In genomic region chr6:135167380-135168311, GRCm38 (mm10) we compare ENCODE assay signal across 8 mouse cellular contexts. TPM values are rescaled to one million over a fixed set of nuclear protein-coding genes. Genes with fewer than 3 reads are reported as not detected.
DNase-seq lines count a peak whose midpoint lies in the region; ATAC-seq and TF ChIP-seq lines count a peak whose summit lies in the region.

No protein-coding gene starts in this region.

- no peaks in the 10 kb centered on the region for H3K27me3 ChIP-seq in intestine, embryonic 16.5 days (replicated peaks; ENCODE audit: control insufficient read depth, insufficient read depth, low read length)
- no peaks in the 10 kb centered on the region for H3K27me3 ChIP-seq in midbrain, embryonic 11.5 days (ENCODE audit: control insufficient read depth, insufficient read depth, low read length)
- H3K27me3 ChIP-seq in small intestine, adult 2 months (ENCODE audit: control insufficient read depth, insufficient read depth, low read length), result no peaks in the 10 kb centered on the region

- no peaks in the 10 kb centered on the region for H3K36me3 ChIP-seq in intestine, embryonic 16.5 days (ENCODE audit: control insufficient read depth, insufficient read depth, low read length)
- H3K36me3 ChIP-seq in midbrain, embryonic 11.5 days (ENCODE audit: control insufficient read depth, insufficient read depth, low read length), result no peaks in the 10 kb centered on the region
- H3K36me3 ChIP-seq in small intestine, adult 2 months (ENCODE audit: control insufficient read depth, insufficient read depth, low read length), result no peaks in the 10 kb centered on the region

- no peak for TF ChIP-seq POLR2A in small intestine, adult 2 months (IDR thresholded peaks at IDR 0.05; ENCODE audit: low read depth, low read length)

- H3K9ac ChIP-seq in intestine, embryonic 16.5 days (ENCODE audit: low read depth, low read length), result peak overlapping the region; percentile 86
- peak overlapping the region; percentile 66 for H3K9ac ChIP-seq in midbrain, embryonic 11.5 days (ENCODE audit: low read length)

- H3K9me3 ChIP-seq in intestine, embryonic 16.5 days (ENCODE audit: control insufficient read depth, low read length), result no peaks in the 10 kb centered on the region
- H3K9me3 ChIP-seq in midbrain, embryonic 11.5 days (ENCODE audit: control insufficient read depth, low read length), result no peaks in the 10 kb centered on the region

- WGBS in intestine, embryonic 16.5 days, result 4% methylated on average over 46 of the region's 46 CpGs
- 4% methylated on average over 46 of the region's 46 CpGs for WGBS in midbrain, embryonic 11.5 days
- WGBS in small intestine, adult 2 months, result 9% methylated on average over 46 of the region's 46 CpGs

- DNase-seq in adrenal gland, postnatal 14 days, result peak; percentile 94
- peak; percentile 67 for DNase-seq in embryo, embryonic 11.5 days (ENCODE audit: low read depth, low spot score)
- peak; percentile 82 to 84 for DNase-seq in gastrocnemius, postnatal 36 days
- peak; percentile 91 for DNase-seq in left cerebral cortex, postnatal 4 days
- DNase-seq in midbrain, embryonic 11.5 days (ENCODE audit: low spot score, missing footprints), result peak; percentile 98

- TF ChIP-seq CTCF in small intestine, adult 2 months (IDR thresholded peaks at IDR 0.05; ENCODE audit: extremely low read depth, insufficient read length, insufficient replicate concordance, low read depth, low read length), result no peak

- peak overlapping the region; percentile 92 for H3K27ac ChIP-seq in intestine, embryonic 16.5 days (ENCODE audit: low read length)
- no peak overlapping the region for H3K27ac ChIP-seq in midbrain, embryonic 11.5 days (ENCODE audit: low read depth, low read length)
- H3K27ac ChIP-seq in small intestine, adult 2 months (ENCODE audit: insufficient read depth, low read depth, low read length), result peak overlapping the region; percentile 18; the same call in 1 of the 2 replicates

- peaks cover 4% of the 10 kb centered on the region; the same call in 1 of the 2 replicates for H3K4me1 ChIP-seq in intestine, embryonic 16.5 days (ENCODE audit: control insufficient read depth, insufficient read depth, low read length)
- H3K4me1 ChIP-seq in midbrain, embryonic 11.5 days (ENCODE audit: control insufficient read depth, insufficient read depth, low read length), result peaks cover 7% of the 10 kb centered on the region
- H3K4me1 ChIP-seq in small intestine, adult 2 months (ENCODE audit: control insufficient read depth, insufficient read depth, insufficient read length, low read length), result peaks cover 5% of the 10 kb centered on the region

- H3K4me3 ChIP-seq in intestine, embryonic 16.5 days (ENCODE audit: low read length), result peak overlapping the region; percentile 77
- peak overlapping the region; percentile 51 for H3K4me3 ChIP-seq in midbrain, embryonic 11.5 days (ENCODE audit: low read depth, low read length)
- H3K4me3 ChIP-seq in small intestine, adult 2 months (ENCODE audit: low read depth, low read length), result peak overlapping the region; percentile 77

- intact Hi-C loops in gastrocnemius, postnatal 36 days (cut with DNase I), result no loop called here
- intact Hi-C loops in left cerebral cortex, postnatal 4 days (cut with DNase I), result no loop called here

- peak overlapping the region; percentile 81 for H3K4me2 ChIP-seq in intestine, embryonic 16.5 days (ENCODE audit: low read depth, low read length)
- H3K4me2 ChIP-seq in midbrain, embryonic 11.5 days, result peak overlapping the region; percentile 96

- ATAC-seq in intestine, embryonic 16.5 days, result peak; percentile 95
- ATAC-seq in midbrain, embryonic 11.5 days (ENCODE audit: low FRiP score), result peak; percentile 91
- ATAC-seq in activated CD4-positive, CD25-positive, alpha-beta regulatory T cell, adult 4 months, result no peak

RNA-seq across cellular contexts. Expression of gene Fam234b, which starts 30.1 kb away (rescaled TPM):
- 28.7 and 29.4 TPM in 2 replicates for total RNA-seq in adrenal gland, postnatal 14 days (2021)
- 1 to 10 TPM; 2.4 to 4.3 TPM for total RNA-seq in gastrocnemius, postnatal 36 days (2021)
- 36.9 and 37.6 TPM in 2 replicates for polyA plus RNA-seq in intestine, embryonic 16.5 days (2015; fragmentation: Nextera tagmentation; extraction: Ambion mirVana)
- total RNA-seq in left cerebral cortex, postnatal 4 days (2021), result 10 to 100 TPM; 86.1 to 92.1 TPM
- polyA plus RNA-seq in midbrain, embryonic 11.5 days (2014; fragmentation: Nextera tagmentation; extraction: Ambion mirVana), result 29.3 and 33.0 TPM in 2 replicates
- polyA plus RNA-seq in small intestine, adult 2 months (2012; rRNA removed), result 6.9 and 22.5 TPM in 2 replicates
- 10 to 100 TPM; 23.6 to 23.8 TPM for polyA plus RNA-seq in activated CD4-positive, CD25-positive, alpha-beta regulatory T cell, adult 4 months (2017; shearing (Covaris generic))

RNA-seq across cellular contexts. Expression of gene Hebp1, which starts 30.2 kb away (rescaled TPM):
- total RNA-seq in adrenal gland, postnatal 14 days (2021), result 26.4 and 46.0 TPM in 2 replicates
- 1 to 10 TPM; 6.8 to 6.9 TPM for total RNA-seq in gastrocnemius, postnatal 36 days (2021)
- 74.0 and 83.9 TPM in 2 replicates for polyA plus RNA-seq in intestine, embryonic 16.5 days (2015; fragmentation: Nextera tagmentation; extraction: Ambion mirVana)
- total RNA-seq in left cerebral cortex, postnatal 4 days (2021), result 10 to 100 TPM; 14.6 to 19.7 TPM
- polyA plus RNA-seq in midbrain, embryonic 11.5 days (2014; fragmentation: Nextera tagmentation; extraction: Ambion mirVana), result 1.8 and 2.9 TPM in 2 replicates
- 4.9 and 7.4 TPM in 2 replicates for polyA plus RNA-seq in small intestine, adult 2 months (2012; rRNA removed)
- polyA plus RNA-seq in activated CD4-positive, CD25-positive, alpha-beta regulatory T cell, adult 4 months (2017; shearing (Covaris generic)), result 1 to 10 TPM in 1 of 2 experiments, under 1 TPM in 1; 0.42 to 2.4 TPM

RNA-seq across cellular contexts. Expression of gene Gprc5d, which starts 49.6 kb away (rescaled TPM):
- not detected in 2 replicates for total RNA-seq in adrenal gland, postnatal 14 days (2021)
- not detected for total RNA-seq in gastrocnemius, postnatal 36 days (2021)
- polyA plus RNA-seq in intestine, embryonic 16.5 days (2015; fragmentation: Nextera tagmentation; extraction: Ambion mirVana), result 0.10 TPM in 2 replicates
- not detected for total RNA-seq in left cerebral cortex, postnatal 4 days (2021)
- polyA plus RNA-seq in midbrain, embryonic 11.5 days (2014; fragmentation: Nextera tagmentation; extraction: Ambion mirVana), result not detected in 2 replicates
- polyA plus RNA-seq in small intestine, adult 2 months (2012; rRNA removed), result not detected in 2 replicates
- not detected for polyA plus RNA-seq in activated CD4-positive, CD25-positive, alpha-beta regulatory T cell, adult 4 months (2017; shearing (Covaris generic))
